Mouse (Mus musculus) hindbrain, embryonic 16.5 days (tissue): Measurements from ENCODE around the gene Srd5a1. TPM values are rescaled to one million over a fixed set of nuclear protein-coding genes. Genes with fewer than 3 reads are reported as not detected.
A peak's percentile ranks its signal among the peaks of the same experiment; 100 is the strongest.

Experiments
- ATAC-seq: fragments of 200-750 bp; cut with Nextera tagmentation; 2 replicates; pipeline ENCODE4 v1.8.0; 2017; ENCODE audit warnings: moderate TSS enrichment, moderate library complexity
- H3K27ac ChIP-seq: fragments of 300-500 bp; sonication (generic); 2 replicates; pipeline ENCODE4 v1.5.1; 2014; ENCODE audit warnings: low read depth, mild to moderate bottlenecking, control low read depth, low read length, moderate library complexity
- H3K27me3 ChIP-seq: fragments of 300-500 bp; sonication (generic); replicated peaks from 2 replicates; pipeline ENCODE4 v1.6.1; 2014; ENCODE audit warnings: low read length; ENCODE audit not compliant: control insufficient read depth, insufficient read depth
- H3K36me3 ChIP-seq: fragments of 300-500 bp; sonication (generic); 2 replicates; pipeline ENCODE4 v1.6.1; 2014; ENCODE audit warnings: mild to moderate bottlenecking, low read length, moderate library complexity, mixed read lengths; ENCODE audit not compliant: control insufficient read depth, insufficient read depth
- H3K4me1 ChIP-seq: fragments of 300-500 bp; sonication (generic); 2 replicates; pipeline ENCODE4 v1.6.1; 2014; ENCODE audit warnings: low read depth, low read length; ENCODE audit not compliant: control insufficient read depth, insufficient read depth
- H3K4me2 ChIP-seq: fragments of 300-500 bp; sonication (generic); 2 replicates; pipeline ENCODE4 v1.6.1; 2014; ENCODE audit warnings: mild to moderate bottlenecking, low read length, control low read depth, moderate library complexity
- H3K4me3 ChIP-seq: fragments of 300-500 bp; sonication (generic); 2 replicates; pipeline ENCODE4 v1.5.1; 2014; ENCODE audit warnings: mild to moderate bottlenecking, low read length, control low read depth, moderate library complexity
- H3K9ac ChIP-seq: fragments of 300-500 bp; sonication (generic); 2 replicates; pipeline ENCODE4 v1.6.1; 2014; ENCODE audit warnings: low read depth, mild to moderate bottlenecking, control low read depth, low read length, moderate library complexity
- H3K9me3 ChIP-seq: fragments of 300-500 bp; sonication (generic); 2 replicates; pipeline ENCODE4 v1.6.1; 2014; ENCODE audit warnings: mild to moderate bottlenecking, low read length, moderate library complexity; ENCODE audit not compliant: control insufficient read depth
- WGBS: fragments of 180-500 bp; shearing (Covaris S2); extraction: QIAGEN DNeasy Blood & Tissue Kit; methylation state at CpG from one replicate; pipeline ENCODE4 v1.1.7; 2014; 5-methylcytosine and 5-hydroxymethylcytosine counted together
- polyA plus RNA-seq: library from polyadenylated mRNA; unstranded; fragments of >200 nt; fragmentation: Nextera tagmentation; extraction: Ambion mirVana; gene quantifications from 2 replicates; pipeline ENCODE4 v1.2.1, GENCODE M21; 2015

The Srd5a1 gene
- polyA plus RNA-seq, 1 experiment from 2014 or later = 39.2 TPM

- Histone ChIP-seq H3K27ac (no peak overlapping the region), H3K4me2 (no peak overlapping the region), H3K9me3 (no peaks in the 10 kb centered on the region), H3K4me1 (no peaks in the 10 kb centered on the region), H3K27me3 (no peaks in the 10 kb centered on the region), H3K4me3 (no peak overlapping the region), H3K36me3 (peaks cover 82% of the 10 kb centered on the region), H3K9ac (no peak overlapping the region)
- WGBS = 88% methylated on average over 4 of the region's 4 CpGs
- ATAC-seq = no peak
These were observed 20.4 kb upstream of the Srd5a1 start for GRCm38 (mm10) chr13:69631659-69632058.

GRCm38 (mm10) chr13:69631111-69631510, 19.9 kb upstream of the Srd5a1 start:
- Histone ChIP-seq H3K4me1 (no peaks in the 10 kb centered on the region), H3K9ac (no peak overlapping the region), H3K4me3 (no peak overlapping the region), H3K4me2 (no peak overlapping the region), H3K36me3 (peaks cover 83% of the 10 kb centered on the region), H3K27me3 (no peaks in the 10 kb centered on the region), H3K27ac (no peak overlapping the region), H3K9me3 (no peaks in the 10 kb centered on the region)
- WGBS = 84% methylated on average over 3 of the region's 3 CpGs
- ATAC-seq = no peak

GRCm38 (mm10) chr13:69630576-69630975, 19.3 kb upstream of the Srd5a1 start:
- Histone ChIP-seq H3K4me2 (no peak overlapping the region), H3K4me3 (no peak overlapping the region), H3K9ac (no peak overlapping the region), H3K4me1 (no peaks in the 10 kb centered on the region), H3K9me3 (no peaks in the 10 kb centered on the region), H3K27ac (no peak overlapping the region), H3K27me3 (no peaks in the 10 kb centered on the region), H3K36me3 (peaks cover 83% of the 10 kb centered on the region)
- 72% methylated on average over 8 of the region's 8 CpGs for WGBS
- ATAC-seq = no peak

GRCm38 (mm10) chr13:69627941-69628340, 16.7 kb upstream of the Srd5a1 start:
- H3K27me3 ChIP-seq = no peaks in the 10 kb centered on the region
- H3K27ac ChIP-seq = no peak overlapping the region
- no peak for ATAC-seq
- H3K9ac ChIP-seq = no peak overlapping the region
- no peak overlapping the region for H3K4me2 ChIP-seq
- no peak overlapping the region for H3K4me3 ChIP-seq
- peaks cover 82% of the 10 kb centered on the region for H3K36me3 ChIP-seq
- H3K4me1 ChIP-seq = no peaks in the 10 kb centered on the region
- H3K9me3 ChIP-seq = no peaks in the 10 kb centered on the region
- 96% methylated on average over 3 of the region's 3 CpGs for WGBS

GRCm38 (mm10) chr13:69624510-69624909, 13.3 kb upstream of the Srd5a1 start:
- H3K9me3 ChIP-seq = no peaks in the 10 kb centered on the region
- no peak overlapping the region for H3K27ac ChIP-seq
- H3K36me3 ChIP-seq = peaks cover 77% of the 10 kb centered on the region
- no peak overlapping the region for H3K4me3 ChIP-seq
- no peaks in the 10 kb centered on the region for H3K27me3 ChIP-seq
- no peaks in the 10 kb centered on the region for H3K4me1 ChIP-seq
- no peak overlapping the region for H3K4me2 ChIP-seq
- H3K9ac ChIP-seq = no peak overlapping the region
- no peak for ATAC-seq
- 96% methylated on average over 3 of the region's 3 CpGs for WGBS

GRCm38 (mm10) chr13:69623843-69624242, 12.6 kb upstream of the Srd5a1 start:
- H3K4me2 ChIP-seq = no peak overlapping the region
- peaks cover 78% of the 10 kb centered on the region for H3K36me3 ChIP-seq
- no peak for ATAC-seq
- WGBS = 72% methylated on average over 5 of the region's 5 CpGs
- no peak overlapping the region for H3K27ac ChIP-seq
- no peaks in the 10 kb centered on the region for H3K9me3 ChIP-seq
- H3K9ac ChIP-seq = no peak overlapping the region
- no peak overlapping the region for H3K4me3 ChIP-seq
- H3K27me3 ChIP-seq = no peaks in the 10 kb centered on the region
- H3K4me1 ChIP-seq = no peaks in the 10 kb centered on the region

GRCm38 (mm10) chr13:69616716-69617115, 5.5 kb upstream of the Srd5a1 start:
- WGBS = 95% methylated on average over 6 of the region's 6 CpGs
- Histone ChIP-seq H3K4me1 (peaks cover 8% of the 10 kb centered on the region), H3K27ac (no peak overlapping the region), H3K36me3 (peaks cover 57% of the 10 kb centered on the region), H3K9me3 (no peaks in the 10 kb centered on the region), H3K4me2 (no peak overlapping the region), H3K27me3 (no peaks in the 10 kb centered on the region), H3K4me3 (no peak overlapping the region), H3K9ac (no peak overlapping the region)
- no peak for ATAC-seq

GRCm38 (mm10) chr13:69612175-69612544, 918 bp upstream of the Srd5a1 start:
- ATAC-seq = no peak
- Histone ChIP-seq H3K27ac (peak overlapping the region; percentile 79; the same call in 1 of the 2 replicates), H3K9me3 (no peaks in the 10 kb centered on the region), H3K4me2 (peak overlapping the region; percentile 86), H3K36me3 (peaks cover 20% of the 10 kb centered on the region), H3K4me3 (peak overlapping the region; percentile 99), H3K27me3 (no peaks in the 10 kb centered on the region), H3K9ac (peak overlapping the region; percentile 81), H3K4me1 (peaks cover 13% of the 10 kb centered on the region)
- under 1% methylated on average over 24 of the region's 24 CpGs for WGBS

- under 1% methylated on average over 40 of the region's 40 CpGs for WGBS
- Histone ChIP-seq H3K4me2 (peak overlapping the region; percentile 98), H3K36me3 (peaks cover 12% of the 10 kb centered on the region), H3K4me1 (peaks cover 13% of the 10 kb centered on the region), H3K9me3 (no peaks in the 10 kb centered on the region), H3K9ac (peak overlapping the region; percentile 69), H3K4me3 (peak overlapping the region; percentile 99), H3K27me3 (no peaks in the 10 kb centered on the region), H3K27ac (peak overlapping the region; percentile 65)
- ATAC-seq = peak; percentile 0; the same call in 1 of the 2 replicates
These were observed 368 bp downstream of the Srd5a1 start for GRCm38 (mm10) chr13:69610751-69611397.
